Mouse (Mus musculus): ENCODE measurements around the gene Stx6. TPM values are rescaled to one million over a fixed set of nuclear protein-coding genes. Genes with fewer than 3 reads are reported as not detected.

Stx6 gene
- total and polyA plus RNA-seq, 2 experiments, result 10.1 to 11.7 TPM

DNA sequence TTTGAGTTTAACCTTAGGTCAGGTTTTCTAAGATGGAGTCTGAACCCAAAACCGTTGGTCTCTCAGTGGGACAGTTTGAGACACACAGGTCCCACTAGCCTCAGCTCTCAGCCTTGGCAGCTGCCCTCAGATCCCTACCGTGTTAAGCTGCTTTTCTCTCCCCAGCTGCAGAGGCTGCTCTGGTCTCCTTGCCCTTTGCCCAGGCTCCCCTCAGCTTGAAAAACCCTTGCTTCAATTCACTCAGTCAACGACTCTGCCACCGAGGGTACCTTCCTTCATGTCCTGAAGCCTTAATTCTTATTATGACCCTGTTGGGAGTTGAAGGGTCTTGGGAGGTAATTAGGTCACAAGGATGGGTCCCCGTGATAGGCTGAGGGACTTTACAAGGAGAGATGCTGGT is 91.4 kb downstream of the Stx6 start:
- 68% methylated on average over 5 of the region's 5 CpGs for WGBS
- Histone ChIP-seq H3K9ac (ENCODE audit: low read depth, low read length) (no peak overlapping the region), H3K4me1 (ENCODE audit: control insufficient read depth, insufficient read depth, low read length) (no peaks in the 10 kb centered on the region), H3K4me3 (ENCODE audit: insufficient read depth, low read depth, low read length) (no peak overlapping the region), H3K27me3 (ENCODE audit: control insufficient read depth, insufficient read depth, low read length) (0 out of 2 replicates have a peak, but pooled peaks cover 2% of the 10 kb centered on the region), H3K79me2 (ENCODE audit: control insufficient read depth, insufficient read depth, low read length) (no peaks in the 10 kb centered on the region), H3K36me3 (ENCODE audit: control insufficient read depth, insufficient read depth, low read length) (no peaks in the 10 kb centered on the region), H3K27ac (replicated peaks; ENCODE audit: insufficient read depth, low read depth, low read length) (no peak overlapping the region)
- TF ChIP-seq CTCF (IDR thresholded peaks at IDR 0.05; ENCODE audit: low read depth, low read length), result no peak
- TF ChIP-seq POLR2A (IDR thresholded peaks at IDR 0.05; ENCODE audit: extremely low read depth, insufficient read depth, low read length), result no peak
- no peak for DNase-seq (ENCODE audit: extremely low read depth, low read depth, low spot score)

DNA sequence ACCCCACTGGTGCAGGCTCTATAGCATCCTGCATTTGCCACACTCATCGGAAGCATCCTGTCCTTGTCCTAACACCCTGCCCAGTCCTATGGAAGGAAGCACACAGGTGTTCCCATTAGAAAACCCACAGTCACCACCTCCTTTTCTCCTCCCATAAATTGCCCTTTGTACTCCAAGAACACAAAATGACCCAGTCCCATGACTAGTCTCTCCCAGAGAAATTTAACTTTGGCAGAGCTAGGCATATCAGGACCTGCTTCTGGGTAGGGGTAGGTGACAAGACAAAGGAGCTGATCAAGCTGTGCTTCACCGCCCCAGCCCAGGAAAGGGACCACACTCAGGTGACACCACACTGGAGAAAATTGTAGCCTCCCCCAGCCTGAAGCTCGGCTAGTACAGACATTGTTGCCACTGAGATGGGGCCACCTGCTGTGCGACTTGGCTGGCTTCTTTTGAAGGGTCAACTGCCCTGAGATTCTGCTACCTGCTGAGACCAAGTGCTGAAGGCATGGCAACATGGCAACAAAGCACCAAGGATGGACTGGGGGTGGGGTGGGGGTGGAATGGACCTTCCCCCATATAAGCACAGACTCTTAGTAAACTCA is 92.1 kb downstream of the Stx6 start:
- 0 out of 2 replicates have a peak, but pooled peaks cover 2% of the 10 kb centered on the region for H3K27me3 ChIP-seq (ENCODE audit: control insufficient read depth, insufficient read depth, low read length)
- no peak overlapping the region for H3K27ac ChIP-seq (replicated peaks; ENCODE audit: insufficient read depth, low read depth, low read length)
- H3K4me3 ChIP-seq (ENCODE audit: insufficient read depth, low read depth, low read length), result no peak overlapping the region
- no peaks in the 10 kb centered on the region for H3K4me1 ChIP-seq (ENCODE audit: control insufficient read depth, insufficient read depth, low read length)
- no peak for DNase-seq (ENCODE audit: extremely low read depth, low read depth, low spot score)
- TF ChIP-seq POLR2A (IDR thresholded peaks at IDR 0.05; ENCODE audit: extremely low read depth, insufficient read depth, low read length) (no peak), CTCF (IDR thresholded peaks at IDR 0.05; ENCODE audit: low read depth, low read length) (no peak)
- no peak overlapping the region for H3K9ac ChIP-seq (ENCODE audit: low read depth, low read length)
- WGBS, result 79% methylated on average over 4 of the region's 4 CpGs
- no peaks in the 10 kb centered on the region for H3K36me3 ChIP-seq (ENCODE audit: control insufficient read depth, insufficient read depth, low read length)
- no peaks in the 10 kb centered on the region for H3K79me2 ChIP-seq (ENCODE audit: control insufficient read depth, insufficient read depth, low read length)

DNA sequence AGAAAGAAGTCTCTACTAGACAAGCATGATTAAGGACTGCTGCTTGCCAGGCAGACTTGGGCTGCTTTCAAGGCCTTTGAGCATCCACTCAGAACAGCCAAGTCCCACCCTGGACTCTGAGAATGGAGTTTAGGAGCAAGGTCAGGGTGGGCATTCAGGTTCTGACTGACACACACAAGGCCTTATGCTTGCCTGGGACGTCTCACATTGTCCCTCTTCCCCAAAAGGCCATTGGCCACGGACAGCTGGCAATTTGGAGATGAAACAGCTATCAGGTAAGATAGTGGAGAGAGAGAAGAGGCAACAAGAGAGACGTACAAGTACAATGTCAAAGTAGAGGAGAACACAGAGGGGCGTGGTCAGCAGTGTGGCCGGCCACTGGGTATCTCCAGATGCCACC is 93.1 kb downstream of the Stx6 start:
- WGBS, result 87% methylated on average over 5 of the region's 5 CpGs
- no peak for DNase-seq (ENCODE audit: extremely low read depth, low read depth, low spot score)
- Histone ChIP-seq H3K4me3 (ENCODE audit: insufficient read depth, low read depth, low read length) (no peak overlapping the region), H3K27me3 (ENCODE audit: control insufficient read depth, insufficient read depth, low read length) (0 out of 2 replicates have a peak, but pooled peaks cover 2% of the 10 kb centered on the region), H3K27ac (replicated peaks; ENCODE audit: insufficient read depth, low read depth, low read length) (no peak overlapping the region), H3K79me2 (ENCODE audit: control insufficient read depth, insufficient read depth, low read length) (no peaks in the 10 kb centered on the region), H3K36me3 (ENCODE audit: control insufficient read depth, insufficient read depth, low read length) (no peaks in the 10 kb centered on the region), H3K9ac (ENCODE audit: low read depth, low read length) (no peak overlapping the region), H3K4me1 (ENCODE audit: control insufficient read depth, insufficient read depth, low read length) (no peaks in the 10 kb centered on the region)
- TF ChIP-seq POLR2A (IDR thresholded peaks at IDR 0.05; ENCODE audit: extremely low read depth, insufficient read depth, low read length), result no peak
- TF ChIP-seq CTCF (IDR thresholded peaks at IDR 0.05; ENCODE audit: low read depth, low read length), result no peak

DNA sequence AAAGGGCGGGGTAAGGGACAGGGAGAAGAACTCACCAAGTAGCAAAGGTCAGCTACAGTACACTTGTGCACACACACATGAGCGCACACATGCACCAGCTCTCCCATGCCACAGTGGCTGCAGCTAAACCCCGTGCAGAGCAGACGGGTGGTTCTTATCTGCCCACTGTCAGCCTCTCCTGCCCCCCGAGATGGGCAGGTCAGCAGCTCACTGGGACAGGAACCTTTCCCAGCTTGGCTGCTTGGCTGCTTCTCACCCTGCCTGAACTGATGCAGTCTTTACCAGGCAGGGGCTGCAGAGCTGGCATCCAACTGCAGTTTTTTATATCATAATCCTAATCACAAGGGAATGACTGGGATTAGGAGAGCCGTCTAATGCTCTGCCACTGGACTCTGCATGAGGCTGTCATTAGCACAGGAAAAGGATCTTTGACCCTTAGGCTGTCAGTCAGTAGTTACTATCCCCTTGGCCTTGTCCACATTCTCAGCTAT is 94.2 kb downstream of the Stx6 start:
- no peak overlapping the region for H3K4me3 ChIP-seq (ENCODE audit: insufficient read depth, low read depth, low read length)
- H3K79me2 ChIP-seq (ENCODE audit: control insufficient read depth, insufficient read depth, low read length), result no peaks in the 10 kb centered on the region
- H3K9ac ChIP-seq (ENCODE audit: low read depth, low read length), result no peak overlapping the region
- peak; percentile 41 for DNase-seq (ENCODE audit: extremely low read depth, low read depth, low spot score)
- H3K4me1 ChIP-seq (ENCODE audit: control insufficient read depth, insufficient read depth, low read length), result no peaks in the 10 kb centered on the region
- no peaks in the 10 kb centered on the region for H3K36me3 ChIP-seq (ENCODE audit: control insufficient read depth, insufficient read depth, low read length)
- no peak overlapping the region for H3K27ac ChIP-seq (replicated peaks; ENCODE audit: insufficient read depth, low read depth, low read length)
- TF ChIP-seq POLR2A (IDR thresholded peaks at IDR 0.05; ENCODE audit: extremely low read depth, insufficient read depth, low read length) (no peak), CTCF (IDR thresholded peaks at IDR 0.05; ENCODE audit: low read depth, low read length) (no peak)
- H3K27me3 ChIP-seq (ENCODE audit: control insufficient read depth, insufficient read depth, low read length), result no peaks in the 10 kb centered on the region
- 32% methylated on average over 6 of the region's 6 CpGs for WGBS

DNA sequence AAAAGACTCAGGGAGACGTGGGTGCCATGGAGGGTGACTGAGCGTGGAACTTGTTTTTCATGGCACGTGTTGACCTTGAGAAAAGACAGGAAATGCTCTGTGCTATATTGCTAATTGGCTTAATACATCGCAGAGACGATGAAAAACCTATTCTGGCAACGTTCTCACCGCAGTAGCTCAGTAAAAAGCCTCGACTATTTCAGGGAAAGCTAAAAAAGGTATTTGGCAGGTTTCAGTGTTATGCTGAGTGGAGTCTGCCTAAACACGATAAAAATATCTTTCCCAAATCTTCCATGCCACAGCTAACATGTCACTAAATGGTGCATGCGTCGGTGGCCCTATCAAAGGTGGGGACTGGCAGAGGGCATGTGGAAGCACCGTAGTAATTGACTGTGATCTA is 94.6 kb downstream of the Stx6 start:
- H3K9ac ChIP-seq (ENCODE audit: low read depth, low read length), result no peak overlapping the region
- no peak overlapping the region for H3K4me3 ChIP-seq (ENCODE audit: insufficient read depth, low read depth, low read length)
- no peak for DNase-seq (ENCODE audit: extremely low read depth, low read depth, low spot score)
- no peaks in the 10 kb centered on the region for H3K79me2 ChIP-seq (ENCODE audit: control insufficient read depth, insufficient read depth, low read length)
- WGBS, result 74% methylated on average over 12 of the region's 12 CpGs
- TF ChIP-seq POLR2A (IDR thresholded peaks at IDR 0.05; ENCODE audit: extremely low read depth, insufficient read depth, low read length) (no peak), CTCF (IDR thresholded peaks at IDR 0.05; ENCODE audit: low read depth, low read length) (no peak)
- no peaks in the 10 kb centered on the region for H3K27me3 ChIP-seq (ENCODE audit: control insufficient read depth, insufficient read depth, low read length)
- no peak overlapping the region for H3K27ac ChIP-seq (replicated peaks; ENCODE audit: insufficient read depth, low read depth, low read length)
- H3K4me1 ChIP-seq (ENCODE audit: control insufficient read depth, insufficient read depth, low read length), result no peaks in the 10 kb centered on the region
- no peaks in the 10 kb centered on the region for H3K36me3 ChIP-seq (ENCODE audit: control insufficient read depth, insufficient read depth, low read length)

DNA sequence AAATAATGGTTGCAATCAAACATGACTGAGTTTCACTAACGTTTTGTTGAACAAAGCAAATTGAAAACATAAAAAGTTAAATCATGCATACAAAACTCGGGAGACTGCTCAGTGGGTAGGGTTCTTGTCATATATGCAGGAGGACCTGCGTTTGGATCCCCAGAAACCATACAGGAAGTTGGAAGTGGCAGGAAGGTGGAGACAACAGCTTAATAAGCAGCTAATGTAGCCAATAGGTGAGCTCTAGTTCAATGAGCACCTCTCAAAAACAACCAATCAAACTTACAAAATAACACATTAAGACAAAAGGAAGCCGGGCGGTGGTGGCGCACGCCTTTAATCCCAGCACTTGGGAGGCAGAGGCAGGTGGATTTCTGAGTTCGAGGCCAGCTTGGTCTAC is 95.8 kb downstream of the Stx6 start:
- H3K79me2 ChIP-seq (ENCODE audit: control insufficient read depth, insufficient read depth, low read length), result no peaks in the 10 kb centered on the region

More for the DNA sequence above, 95.8 kb downstream of the Stx6 start:
- Histone ChIP-seq H3K4me3 (ENCODE audit: insufficient read depth, low read depth, low read length) (no peak overlapping the region), H3K9ac (ENCODE audit: low read depth, low read length) (no peak overlapping the region), H3K4me1 (ENCODE audit: control insufficient read depth, insufficient read depth, low read length) (no peaks in the 10 kb centered on the region), H3K36me3 (ENCODE audit: control insufficient read depth, insufficient read depth, low read length) (no peaks in the 10 kb centered on the region), H3K27ac (replicated peaks; ENCODE audit: insufficient read depth, low read depth, low read length) (no peak overlapping the region), H3K27me3 (ENCODE audit: control insufficient read depth, insufficient read depth, low read length) (no peaks in the 10 kb centered on the region)
- 90% methylated on average over 8 of the region's 8 CpGs for WGBS
- TF ChIP-seq CTCF (IDR thresholded peaks at IDR 0.05; ENCODE audit: low read depth, low read length), result no peak
- no peak for TF ChIP-seq POLR2A (IDR thresholded peaks at IDR 0.05; ENCODE audit: extremely low read depth, insufficient read depth, low read length)
- DNase-seq (ENCODE audit: extremely low read depth, low read depth, low spot score), result no peak

Other genes with a start within 250 kb of the Stx6 start
- gene Ier5, start 59.1 kb upstream of the Stx6 start, total RNA-seq (2014; rRNA removed), result 2.8 and 3.2 TPM in 2 replicates
- 2.5 and 2.6 TPM in 2 replicates for gene Ier5, start 59.1 kb upstream of the Stx6 start, polyA plus RNA-seq (2012; rRNA removed)
- gene Mr1, start 11.9 kb upstream of the Stx6 start, total RNA-seq (2014; rRNA removed), result 3.2 and 6.3 TPM in 2 replicates
- gene Mr1, start 11.9 kb upstream of the Stx6 start, polyA plus RNA-seq (2012; rRNA removed), result 1.1 and 1.6 TPM in 2 replicates
- 0.09 and 0.20 TPM in 2 replicates for gene BC034090, start 85.7 kb downstream of the Stx6 start, total RNA-seq (2014; rRNA removed)
- 0.33 and 0.50 TPM in 2 replicates for gene BC034090, start 85.7 kb downstream of the Stx6 start, polyA plus RNA-seq (2012; rRNA removed)